Mouse (Mus musculus) large intestine, adult 2 months (tissue): Measurements from ENCODE around the gene Tpd52l1. TPM values are rescaled to one million over a fixed set of nuclear protein-coding genes. Genes with fewer than 3 reads are reported as not detected.

Source experiments
- DNase-seq: peaks from one replicate; pipeline ENCODE4 v3.0.0-alpha.2; 2012; ENCODE audit warnings: low read depth, low spot score
- polyA plus RNA-seq: library from polyadenylated mRNA; depleted of rRNA; stranded (reverse); fragments of >200 nt; gene quantifications from 2 replicates; pipeline ENCODE4 v1.2.3, GENCODE M21; 2012; rRNA removed

Gene Tpd52l1
- polyA plus RNA-seq, 1 experiment = 1.9 TPM

- no peak for DNase-seq
Observed at GRCm38 (mm10) chr10:31287787-31288186, 158.0 kb downstream of the Tpd52l1 start.

Other genes with a start within 250 kb of the Tpd52l1 start
- 7.6 and 8.6 TPM in 2 replicates for gene Hddc2, start 132.6 kb downstream of the Tpd52l1 start, polyA plus RNA-seq
- 0.46 and 0.53 TPM in 2 replicates for gene Rnf217, start 163.2 kb upstream of the Tpd52l1 start, polyA plus RNA-seq